Mouse (Mus musculus) hindbrain, embryonic 11.5 days (tissue): ENCODE measurements at regions not wholly inside any gene's neighbourhood (a gene's known extent, or its start where the extent isn't known, plus 50 kb on each side); places are given as distances from the start of the nearest gene placed in this dataset.

Experiments used
- ATAC-seq: fragments of 200-750 bp; cut with Nextera tagmentation; 2 replicates; pipeline ENCODE4 v1.8.0; 2017; ENCODE audit warnings: mild to moderate bottlenecking, moderate TSS enrichment, moderate library complexity; ENCODE audit not compliant: low FRiP score
- DNase-seq: peaks from one replicate; pipeline ENCODE4 v3.0.0-alpha.2; 2015; ENCODE audit warnings: low spot score
- H3K27ac ChIP-seq: fragments of 300-500 bp; sonication (generic); 2 replicates; pipeline ENCODE4 v1.5.1; 2014; ENCODE audit warnings: mild to moderate bottlenecking, low read depth, low read length
- H3K27me3 ChIP-seq: fragments of 300-500 bp; sonication (generic); 2 replicates; pipeline ENCODE4 v1.6.1; 2014; ENCODE audit warnings: mild to moderate bottlenecking, low read length, moderate library complexity, mixed read lengths; ENCODE audit not compliant: control insufficient read depth, insufficient read depth
- H3K36me3 ChIP-seq: fragments of 300-500 bp; sonication (generic); 2 replicates; pipeline ENCODE4 v1.6.1; 2014; ENCODE audit warnings: mild to moderate bottlenecking, low read length, moderate library complexity, mixed read lengths; ENCODE audit not compliant: control insufficient read depth, insufficient read depth
- H3K4me1 ChIP-seq: fragments of 300-500 bp; sonication (generic); replicated peaks from 2 replicates; pipeline ENCODE4 v1.6.1; 2014; ENCODE audit warnings: low read length, mixed read lengths; ENCODE audit not compliant: control insufficient read depth, insufficient read depth
- H3K4me2 ChIP-seq: fragments of 300-500 bp; sonication (generic); replicated peaks from 2 replicates; pipeline ENCODE4 v1.6.1; 2014; ENCODE audit warnings: mild to moderate bottlenecking, low read depth, low read length
- H3K4me3 ChIP-seq: fragments of 300-500 bp; sonication (generic); 2 replicates; pipeline ENCODE4 v1.5.1; 2014; ENCODE audit warnings: low read depth, low read length
- H3K9ac ChIP-seq: fragments of 300-500 bp; sonication (generic); 2 replicates; pipeline ENCODE4 v1.6.1; 2014; ENCODE audit warnings: low read depth, low read length
- H3K9me3 ChIP-seq: fragments of 300-500 bp; sonication (generic); 2 replicates; pipeline ENCODE4 v1.6.1; 2016; ENCODE audit warnings: low read length; ENCODE audit not compliant: control insufficient read depth
- WGBS: fragments of 180-500 bp; shearing (Covaris S2); extraction: QIAGEN DNeasy Blood & Tissue Kit; methylation state at CpG from one replicate; pipeline ENCODE4 v1.1.7; 2014; 5-methylcytosine and 5-hydroxymethylcytosine counted together

- no peaks in the 10 kb centered on the region for H3K9me3 ChIP-seq
- DNase-seq (no peak), ATAC-seq (no peak)
- H3K4me3 ChIP-seq = no peak overlapping the region
- H3K27ac ChIP-seq = no peak overlapping the region
- no peaks in the 10 kb centered on the region for H3K4me1 ChIP-seq
- no peaks in the 10 kb centered on the region for H3K27me3 ChIP-seq
- H3K36me3 ChIP-seq = no peaks in the 10 kb centered on the region
- no peak overlapping the region for H3K4me2 ChIP-seq
- no peak overlapping the region for H3K9ac ChIP-seq
Measured at GRCm38 (mm10) chr9:89858005-89858404, 51.7 kb upstream of the Rasgrf1 start.

GRCm38 (mm10) chr9:89850491-89851282 lies 59.0 kb upstream of the Rasgrf1 start:
- no peaks in the 10 kb centered on the region for H3K27me3 ChIP-seq
- ATAC-seq = no peak

GRCm38 (mm10) chr9:89849947-89850346 lies 59.8 kb upstream of the Rasgrf1 start:
- Histone ChIP-seq H3K4me3 (no peak overlapping the region), H3K27me3 (no peaks in the 10 kb centered on the region), H3K36me3 (no peaks in the 10 kb centered on the region), H3K9ac (no peak overlapping the region), H3K4me2 (no peak overlapping the region), H3K9me3 (no peaks in the 10 kb centered on the region), H3K4me1 (no peaks in the 10 kb centered on the region), H3K27ac (no peak overlapping the region)
- WGBS = 90% methylated on average over 3 of the region's 3 CpGs
- DNase-seq (no peak), ATAC-seq (no peak)

More at GRCm38 (mm10) chr9:89850491-89851282, 59.0 kb upstream of the Rasgrf1 start:
- Histone ChIP-seq H3K27ac (no peak overlapping the region), H3K9me3 (no peaks in the 10 kb centered on the region), H3K9ac (no peak overlapping the region), H3K4me1 (no peaks in the 10 kb centered on the region), H3K4me3 (no peak overlapping the region), H3K36me3 (no peaks in the 10 kb centered on the region), H3K4me2 (no peak overlapping the region)
- no peak for DNase-seq
- 89% methylated on average over 10 of the region's 10 CpGs for WGBS

- Histone ChIP-seq H3K9ac (no peak overlapping the region), H3K27me3 (no peaks in the 10 kb centered on the region), H3K9me3 (no peaks in the 10 kb centered on the region), H3K27ac (no peak overlapping the region), H3K4me3 (no peak overlapping the region), H3K4me2 (no peak overlapping the region), H3K36me3 (no peaks in the 10 kb centered on the region), H3K4me1 (no peaks in the 10 kb centered on the region)
- DNase-seq = no peak
- ATAC-seq = no peak
- 79% methylated on average over 3 of the region's 3 CpGs for WGBS
Measured at GRCm38 (mm10) chr9:89848571-89848970, 61.1 kb upstream of the Rasgrf1 start.

GRCm38 (mm10) chr9:89846973-89847372 lies 62.7 kb upstream of the Rasgrf1 start:
- no peaks in the 10 kb centered on the region for H3K36me3 ChIP-seq
- no peak for DNase-seq
- H3K27ac ChIP-seq = no peak overlapping the region
- H3K4me3 ChIP-seq = no peak overlapping the region
- H3K9me3 ChIP-seq = no peaks in the 10 kb centered on the region
- ATAC-seq = no peak
- H3K4me1 ChIP-seq = no peaks in the 10 kb centered on the region
- no peak overlapping the region for H3K4me2 ChIP-seq
- no peak overlapping the region for H3K9ac ChIP-seq
- no peaks in the 10 kb centered on the region for H3K27me3 ChIP-seq

GRCm38 (mm10) chr9:89842776-89843089 lies 67.0 kb upstream of the Rasgrf1 start:
- WGBS = 88% methylated on average over 8 of the region's 8 CpGs
- no peak overlapping the region for H3K9ac ChIP-seq
- H3K4me2 ChIP-seq = no peak overlapping the region
- no peaks in the 10 kb centered on the region for H3K9me3 ChIP-seq
- H3K4me3 ChIP-seq = no peak overlapping the region
- ATAC-seq (no peak), DNase-seq (no peak)
- H3K4me1 ChIP-seq = no peaks in the 10 kb centered on the region
- no peak overlapping the region for H3K27ac ChIP-seq
- no peaks in the 10 kb centered on the region for H3K27me3 ChIP-seq
- no peaks in the 10 kb centered on the region for H3K36me3 ChIP-seq

- peak; percentile 45; the same call in 1 of the 2 replicates for ATAC-seq
Measured at GRCm38 (mm10) chr9:89841866-89842775, 67.6 kb upstream of the Rasgrf1 start.

GRCm38 (mm10) chr9:89841371-89841770 lies 68.3 kb upstream of the Rasgrf1 start:
- Histone ChIP-seq H3K27ac (no peak overlapping the region), H3K9ac (no peak overlapping the region), H3K4me2 (no peak overlapping the region), H3K36me3 (no peaks in the 10 kb centered on the region), H3K4me3 (no peak overlapping the region), H3K27me3 (no peaks in the 10 kb centered on the region), H3K9me3 (no peaks in the 10 kb centered on the region), H3K4me1 (no peaks in the 10 kb centered on the region)
- DNase-seq (no peak), ATAC-seq (no peak)
- 45% methylated on average over 2 of the region's 2 CpGs for WGBS

More at GRCm38 (mm10) chr9:89841866-89842775, 67.6 kb upstream of the Rasgrf1 start:
- 55% methylated on average over 12 of the region's 12 CpGs for WGBS
- Histone ChIP-seq H3K4me1 (no peaks in the 10 kb centered on the region), H3K4me3 (no peak overlapping the region), H3K9ac (no peak overlapping the region), H3K9me3 (no peaks in the 10 kb centered on the region), H3K27me3 (no peaks in the 10 kb centered on the region), H3K36me3 (no peaks in the 10 kb centered on the region), H3K27ac (no peak overlapping the region), H3K4me2 (no peak overlapping the region)
- no peak for DNase-seq
